Mouse (Mus musculus): Measurements from ENCODE around the gene Slc22a22.
"Not testable (repeated sequence)": the region's sequence is repeated elsewhere in the genome, so short reads cannot be mapped to it uniquely, and the experiment has no call there.

Gene Slc22a22

GRCm38 (mm10) chr15:57366446-57366845 is 111.0 kb downstream of the Slc22a22 start:
- no peak for DNase-seq

- DNase-seq: no peak
Measured at GRCm38 (mm10) chr15:57355278-57355677, 122.1 kb downstream of the Slc22a22 start.

- DNase-seq: no peak
Measured at GRCm38 (mm10) chr15:57340499-57340898, 136.9 kb downstream of the Slc22a22 start.

GRCm38 (mm10) chr15:57331326-57331725 is 146.1 kb downstream of the Slc22a22 start:
- no peak for DNase-seq

- no peak for DNase-seq
Measured at GRCm38 (mm10) chr15:57318001-57318400, 159.4 kb downstream of the Slc22a22 start.

- DNase-seq: no peak
Measured at GRCm38 (mm10) chr15:57316486-57316885, 160.9 kb downstream of the Slc22a22 start.

DNA sequence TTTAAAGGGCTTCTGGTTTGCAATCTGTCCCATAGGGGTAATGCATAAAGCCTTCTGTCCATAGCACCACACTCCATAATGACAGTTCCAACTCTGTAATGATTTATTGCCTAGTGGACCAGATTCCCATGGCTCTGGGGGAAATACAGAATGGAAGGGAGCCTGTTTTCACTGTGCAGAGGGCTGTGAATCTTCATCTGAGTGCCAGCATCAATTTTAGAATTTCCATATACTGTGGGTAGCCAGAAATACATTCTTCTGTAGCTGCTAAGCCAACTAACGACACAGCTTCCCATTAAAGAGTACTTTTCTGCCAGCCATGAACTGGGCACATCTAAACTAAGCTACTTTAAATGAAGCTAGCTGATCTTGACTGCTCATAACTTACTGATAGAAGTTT is 174.7 kb downstream of the Slc22a22 start:
- no peak for DNase-seq

GRCm38 (mm10) chr15:57278505-57278904 is 198.9 kb downstream of the Slc22a22 start:
- no peak for DNase-seq

- no peak for DNase-seq
Measured at GRCm38 (mm10) chr15:57276411-57276810, 201.0 kb downstream of the Slc22a22 start.

DNA sequence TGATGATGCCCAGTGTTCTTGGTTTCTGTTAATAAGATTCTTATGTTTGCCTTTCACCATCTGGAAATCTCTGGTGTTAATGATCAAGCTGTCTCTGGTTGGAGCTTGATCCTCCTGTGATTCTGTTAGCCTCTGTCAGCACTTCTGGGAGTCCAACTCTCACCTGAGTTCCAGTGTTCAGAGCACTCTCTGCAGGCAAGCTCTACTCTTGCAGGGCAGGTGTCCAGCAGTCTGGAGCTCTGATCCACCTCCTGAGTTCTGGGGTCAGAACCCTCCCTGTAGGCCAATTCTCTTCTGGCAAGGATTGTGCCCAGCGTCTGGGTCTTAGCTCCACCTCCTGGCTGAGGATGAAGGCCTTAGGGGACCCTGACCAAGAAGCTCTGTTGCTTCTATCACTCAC is 237.4 kb downstream of the Slc22a22 start:
- not testable (repeated sequence) for DNase-seq

GRCm38 (mm10) chr15:57230439-57230838 is 247.0 kb downstream of the Slc22a22 start:
- no peak for DNase-seq

DNA sequence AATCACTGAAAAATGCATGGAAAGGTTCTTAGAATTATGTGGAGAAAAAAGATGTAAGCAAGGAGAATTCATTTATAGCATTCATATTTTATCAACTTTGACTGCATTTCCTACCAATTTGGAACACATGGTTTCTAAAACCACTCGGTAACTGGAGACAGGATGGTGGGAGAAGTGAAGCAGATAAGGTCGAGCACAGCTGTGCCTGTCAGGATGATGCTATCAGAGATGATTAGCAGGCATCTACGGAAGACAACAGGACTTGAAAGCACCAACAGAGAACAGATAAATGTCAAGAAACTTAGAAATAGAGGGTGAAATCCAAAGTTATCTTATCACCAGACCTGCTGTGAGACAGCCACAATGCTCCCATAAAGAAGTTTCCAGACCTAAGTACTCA is 272.1 kb downstream of the Slc22a22 start:
- DNase-seq: no peak

DNA sequence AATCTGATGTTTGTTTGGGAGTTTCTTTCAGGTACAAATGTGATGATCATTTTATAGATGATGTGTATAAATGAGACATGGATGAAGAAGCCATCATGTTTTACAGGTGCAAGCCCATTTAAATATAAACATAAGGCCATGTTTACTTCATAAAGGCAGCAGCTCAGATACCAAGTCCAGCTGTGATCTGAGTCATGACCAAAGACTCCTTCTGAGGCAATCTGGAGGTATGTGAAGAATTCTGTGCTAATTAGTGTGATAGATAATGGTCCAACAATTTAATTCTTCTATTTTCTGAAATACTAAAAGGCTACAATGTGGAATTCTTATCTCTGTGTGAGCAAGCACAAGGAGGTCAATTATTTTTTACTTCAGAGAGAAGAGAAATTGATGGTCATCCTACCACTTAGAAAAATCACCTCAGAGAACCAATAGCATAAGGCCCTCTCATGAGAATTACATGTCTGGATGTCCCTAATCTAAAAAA is 272.9 kb downstream of the Slc22a22 start:
- no peak for DNase-seq

Data from cerebellum, adult 11-12 months (tissue).